Mouse (Mus musculus) mouse embryonic stem cell (cell line): ENCODE measurements around the gene Cxcl17.

Experiments
- in situ Hi-C, 2 experiments: fragments of 300-500 bp; cut with MboI; formaldehyde crosslinking; loops; 1 replicate in 1 of 2; 3 replicates in 1 of 2; pipeline ENCODE4 v1.14.3; 2019 to 2020; ENCODE audit warnings: low sequenced_read_pairs in 2 of 2, low pct_unique_long_range_greater_than_20kb in 1 of 2, mixed read lengths in 1 of 2; ENCODE audit not compliant: unreplicated experiment in 1 of 2

Cxcl17 gene

GRCm38 (mm10) chr7:25382541-25382940, 30.1 kb downstream of the Cxcl17 start:
- in situ Hi-C loops = loop anchor here in 1 of 2 experiments (25.0 kb wide), 1 partner anchor 395 kb away; no protein-coding TSS in a partner anchor

DNA sequence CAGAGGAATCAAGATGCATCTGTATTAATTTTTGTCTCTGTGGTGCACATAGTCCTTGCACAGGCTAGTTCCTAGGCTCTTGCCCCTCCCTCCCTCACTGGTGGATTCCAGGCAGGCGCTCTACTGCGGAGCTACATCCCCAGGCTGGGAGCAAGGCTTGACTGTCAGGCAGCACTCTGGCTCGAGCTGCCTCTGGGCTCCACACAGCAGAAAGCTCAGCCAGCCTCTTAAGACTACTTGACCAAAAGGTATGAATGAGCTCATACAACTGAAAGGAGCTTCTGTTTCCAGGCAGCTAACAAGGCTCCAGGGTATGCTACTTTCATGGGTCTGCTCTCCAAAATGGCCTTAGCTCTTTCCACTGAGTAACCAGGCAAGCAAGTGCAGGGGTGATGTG, 31.4 kb downstream of the Cxcl17 start:
- in situ Hi-C loops = loop anchor here in 1 of 2 experiments (25.0 kb wide), 1 partner anchor 394 kb away; no protein-coding TSS in a partner anchor

- in situ Hi-C loops = loop anchor here in 1 of 2 experiments (25.0 kb wide), 1 partner anchor 393 kb away; no protein-coding TSS in a partner anchor
These were observed 32.0 kb downstream of the Cxcl17 start for GRCm38 (mm10) chr7:25380392-25381283.

- in situ Hi-C loops = loop anchor here in 1 of 2 experiments (25.0 kb wide), 1 partner anchor 392 kb away; no protein-coding TSS in a partner anchor
These were observed 32.9 kb downstream of the Cxcl17 start for GRCm38 (mm10) chr7:25379551-25380351.

DNA sequence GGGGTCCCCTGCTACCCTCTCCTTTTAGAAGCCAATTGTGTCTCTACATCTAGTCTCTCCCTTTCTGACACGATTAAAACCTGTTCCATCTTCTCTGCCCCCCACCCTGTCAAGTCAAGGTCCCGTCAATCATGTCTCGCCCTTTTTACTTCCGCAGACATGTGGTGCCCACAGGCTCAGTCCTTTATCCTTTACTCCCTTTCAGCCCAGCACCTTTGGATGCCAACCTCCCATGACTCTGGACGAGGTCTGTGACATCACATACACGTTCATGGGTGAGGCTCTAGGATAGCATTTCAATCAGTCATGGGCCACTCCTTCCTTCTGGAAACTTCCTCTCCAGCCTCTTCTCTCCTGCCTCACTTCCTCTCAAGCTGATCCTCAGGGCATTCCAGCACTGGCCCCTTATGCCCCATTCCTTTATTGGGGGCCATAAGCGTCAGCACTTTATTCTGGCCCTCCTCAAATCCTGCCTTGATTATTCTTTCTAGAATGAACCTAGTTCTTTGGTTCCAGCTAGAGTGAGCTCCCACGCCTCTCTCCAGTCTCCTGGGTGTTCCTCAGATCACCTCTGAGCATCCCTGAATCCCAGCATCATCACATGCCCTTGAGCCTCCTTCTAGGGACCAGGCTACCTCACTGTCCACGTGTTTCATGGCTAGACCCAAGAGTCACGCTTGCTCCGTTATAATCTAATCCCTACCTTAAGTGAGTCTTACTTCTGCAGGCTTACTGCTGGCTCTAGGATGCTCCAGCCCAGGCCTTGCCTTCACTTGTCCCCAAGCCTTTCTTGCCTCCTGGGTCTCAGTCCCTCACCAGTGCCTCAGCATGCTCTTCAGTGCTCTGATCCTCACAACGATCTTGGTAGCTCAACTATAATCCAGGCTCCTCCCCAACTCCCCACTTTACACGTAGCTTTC, 34.2 kb downstream of the Cxcl17 start:
- in situ Hi-C loops = loop anchor here in 1 of 2 experiments (25.0 kb wide), 1 partner anchor 391 kb away; no protein-coding TSS in a partner anchor

DNA sequence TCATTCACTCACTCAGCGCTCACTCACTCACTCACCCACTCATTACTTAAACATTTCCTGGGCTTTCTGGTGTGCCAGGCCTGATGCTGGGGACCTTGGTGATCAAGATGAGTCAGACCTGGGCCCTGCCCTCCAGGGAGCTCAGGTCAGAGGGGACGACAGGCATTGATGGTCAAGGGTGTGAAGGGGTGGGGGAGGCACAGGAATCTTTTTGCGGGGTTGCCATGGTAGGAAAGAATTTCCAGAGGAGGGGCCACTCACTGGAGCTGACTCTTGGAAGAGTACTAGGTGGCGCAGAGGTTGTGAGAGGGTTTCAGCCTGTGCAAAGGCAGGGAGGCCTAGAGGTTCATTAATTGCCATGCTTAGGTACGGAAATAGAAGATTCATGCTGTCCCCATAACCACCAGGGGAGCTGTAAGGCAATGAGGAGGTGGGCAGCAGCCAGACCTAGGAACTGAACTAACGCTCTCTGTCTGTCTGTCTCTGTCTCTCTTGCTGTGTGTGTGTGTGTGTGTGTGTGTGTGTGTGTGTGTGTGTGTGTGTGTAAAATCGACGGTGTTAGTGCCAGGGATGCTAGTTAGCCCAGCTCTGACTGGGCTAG, 35.5 kb downstream of the Cxcl17 start:
- in situ Hi-C loops = loop anchor here in 1 of 2 experiments (25.0 kb wide), 1 partner anchor 390 kb away; no protein-coding TSS in a partner anchor

GRCm38 (mm10) chr7:25376556-25376955, 36.1 kb downstream of the Cxcl17 start:
- in situ Hi-C loops = loop anchor here in 1 of 2 experiments (25.0 kb wide), 1 partner anchor 389 kb away; no protein-coding TSS in a partner anchor

DNA sequence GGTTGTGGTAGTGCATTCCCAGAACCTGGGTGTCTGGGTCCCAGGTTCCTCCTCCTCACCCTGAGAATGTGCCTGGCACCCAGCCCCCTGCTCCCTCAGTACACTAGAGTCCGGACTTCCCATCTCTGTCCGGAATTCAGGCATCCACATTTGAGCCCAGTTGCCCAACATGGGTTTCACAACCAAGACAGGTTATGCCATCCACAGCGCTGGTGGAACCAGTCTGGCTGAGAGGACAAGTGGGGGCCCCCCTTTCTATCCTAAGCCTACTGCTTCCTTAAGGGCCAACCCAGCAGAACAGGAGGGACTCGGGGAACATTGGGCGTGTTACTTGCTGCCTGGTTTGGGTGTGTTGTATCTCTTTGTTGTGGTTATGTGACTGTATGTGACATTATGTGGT, 40.2 kb downstream of the Cxcl17 start:
- in situ Hi-C loops = no loop called here

GRCm38 (mm10) chr7:25369058-25369749, 43.5 kb downstream of the Cxcl17 start, which contains the start of gene Cnfn:
Cnfn (minus strand) TSS chr7:25369724.
- in situ Hi-C loops = no loop called here

- in situ Hi-C loops = no loop called here
These were observed 44.4 kb downstream of the Cxcl17 start for GRCm38 (mm10) chr7:25368333-25368732.

DNA sequence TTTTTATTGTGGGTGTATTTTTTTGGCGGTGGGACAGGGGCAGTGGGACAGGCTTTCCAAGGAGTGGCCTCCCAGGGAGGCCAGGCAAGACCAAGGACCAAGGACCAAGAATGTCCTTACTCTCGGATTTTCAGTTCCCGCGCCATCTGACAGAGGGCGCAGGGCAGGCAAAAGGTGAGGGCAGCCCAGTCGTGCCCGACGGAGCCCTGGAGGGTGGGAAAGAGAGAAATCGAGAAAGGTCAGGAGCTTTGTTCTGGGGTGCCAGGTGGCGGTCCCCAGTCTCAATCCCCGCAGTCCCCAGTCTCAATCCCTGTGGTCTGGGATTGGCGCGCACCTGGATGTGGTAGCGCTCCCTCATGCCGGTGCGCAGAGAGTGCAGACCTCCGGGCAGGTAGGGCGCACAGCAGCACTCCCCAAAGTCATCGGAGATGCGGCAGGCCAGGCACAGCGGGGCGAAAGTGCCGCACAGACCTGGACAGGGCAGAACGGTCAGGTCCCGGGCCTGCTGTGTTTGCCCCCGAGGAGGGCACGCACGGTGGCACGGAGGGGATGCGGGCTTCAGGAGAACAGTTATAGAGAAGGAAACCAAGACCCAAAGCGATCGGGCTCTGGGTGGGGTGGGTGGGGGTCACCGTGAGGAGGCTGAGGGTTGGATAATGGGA, 44.9 kb downstream of the Cxcl17 start:
- in situ Hi-C loops = no loop called here

GRCm38 (mm10) chr7:25365937-25366625, 46.6 kb downstream of the Cxcl17 start:
- in situ Hi-C loops = no loop called here

- in situ Hi-C loops = no loop called here
These were observed 49.1 kb downstream of the Cxcl17 start for GRCm38 (mm10) chr7:25363632-25364031.

DNA sequence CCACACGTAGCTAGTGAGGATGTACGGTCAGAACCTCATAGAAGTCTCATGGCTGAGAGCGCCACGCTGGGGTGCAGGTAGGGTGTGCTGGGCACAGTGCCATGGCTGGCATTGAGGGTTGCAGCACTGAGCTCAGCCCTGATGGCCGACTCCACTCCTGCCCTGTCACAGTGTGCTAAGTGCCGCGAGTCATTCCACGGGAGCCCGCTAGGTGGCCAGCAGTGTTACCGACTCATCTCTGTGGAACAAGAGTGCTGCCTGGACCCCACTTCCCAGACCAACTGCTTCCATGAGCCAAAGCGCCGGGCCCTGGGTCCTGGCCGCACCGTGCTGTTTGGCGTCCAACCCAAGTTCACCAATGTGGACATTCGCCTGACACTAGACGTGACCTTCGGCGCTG, 49.5 kb downstream of the Cxcl17 start:
- in situ Hi-C loops = no loop called here

GRCm38 (mm10) chr7:25358721-25359206, 53.9 kb downstream of the Cxcl17 start:
- in situ Hi-C loops = no loop called here
